Mouse (Mus musculus): ENCODE measurements around the gene Lrrc18. TPM values are rescaled to one million over a fixed set of nuclear protein-coding genes. Genes with fewer than 3 reads are reported as not detected.

Lrrc18 gene
- 0.13 and 0.15 TPM in 2 replicates for polyA plus RNA-seq (2015; fragmentation: Nextera tagmentation; extraction: Ambion mirVana)

DNA sequence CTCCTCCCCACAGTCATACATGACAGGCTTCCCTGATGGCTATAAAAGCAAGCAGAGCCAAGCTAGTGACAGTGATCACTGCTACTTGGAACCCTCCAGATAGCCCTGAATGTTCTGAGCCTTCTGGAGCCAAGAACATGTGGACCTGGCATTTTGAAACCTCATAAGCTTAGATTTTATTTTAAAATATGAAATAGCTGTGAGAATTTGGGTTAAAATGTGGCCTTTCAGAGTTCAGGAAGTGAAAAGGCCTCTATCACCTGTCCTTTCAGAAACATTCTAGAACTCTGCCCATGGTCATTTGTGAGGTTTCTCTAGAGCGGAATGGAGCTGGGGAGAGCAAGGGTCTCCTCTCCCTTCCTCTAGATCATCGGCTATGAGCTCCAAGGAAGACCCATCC lies at the start of gene Lrrc18:
Lrrc18 (plus strand) TSS at position 301 of the 400 bp plus-strand sequence.
- H3K36me3 ChIP-seq (ENCODE audit: control insufficient read depth, insufficient read depth): no peaks in the 10 kb centered on the region
- WGBS: 91% methylated on average over 2 of the region's 2 CpGs
- no peaks in the 10 kb centered on the region for H3K27me3 ChIP-seq (replicated peaks; ENCODE audit: control insufficient read depth, insufficient read depth, low read length)
- H3K4me1 ChIP-seq (replicated peaks; ENCODE audit: control insufficient read depth, insufficient read depth, low read length): peaks cover 7% of the 10 kb centered on the region; the same call in 1 of the 2 replicates
- no peak within 1 kb of the TSS for H3K4me3 ChIP-seq (replicated peaks; ENCODE audit: low read length)
- no peak for ATAC-seq
- H3K27ac ChIP-seq (ENCODE audit: low read length): no peak within 1 kb of the TSS
- no peaks in the 10 kb centered on the region for H3K9me3 ChIP-seq (ENCODE audit: control insufficient read depth, low read length)
- H3K4me2 ChIP-seq (ENCODE audit: low read length): no peak within 1 kb of the TSS
- no peak within 1 kb of the TSS for H3K9ac ChIP-seq (replicated peaks; ENCODE audit: low read depth, low read length)

DNA sequence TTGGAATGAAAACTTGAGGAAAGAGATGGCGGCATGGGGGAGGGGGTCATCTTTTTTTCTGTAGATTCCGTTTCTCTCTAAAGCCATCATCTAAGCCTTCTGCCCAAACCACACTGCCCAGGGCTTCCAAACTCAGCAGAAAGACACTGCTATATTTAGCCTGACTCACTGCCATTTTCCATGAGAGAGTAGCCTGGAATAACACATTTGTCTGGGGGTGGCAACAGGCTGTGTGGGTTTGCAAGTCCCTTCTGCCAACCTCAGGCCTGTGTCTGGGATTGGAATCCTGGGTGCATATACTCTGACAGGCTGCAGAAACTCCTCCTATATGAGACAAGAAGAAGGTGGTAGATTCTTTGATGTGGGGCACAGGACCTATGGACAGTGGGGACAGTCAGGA lies 43.7 kb upstream of the Lrrc18 start:
- Histone ChIP-seq H3K36me3 (ENCODE audit: control insufficient read depth, insufficient read depth) (no peaks in the 10 kb centered on the region), H3K9ac (replicated peaks; ENCODE audit: low read depth, low read length) (no peak overlapping the region), H3K27ac (ENCODE audit: low read length) (no peak overlapping the region), H3K4me1 (replicated peaks; ENCODE audit: control insufficient read depth, insufficient read depth, low read length) (peaks cover 5% of the 10 kb centered on the region), H3K27me3 (replicated peaks; ENCODE audit: control insufficient read depth, insufficient read depth, low read length) (no peaks in the 10 kb centered on the region), H3K9me3 (ENCODE audit: control insufficient read depth, low read length) (no peaks in the 10 kb centered on the region), H3K4me3 (replicated peaks; ENCODE audit: low read length) (no peak overlapping the region), H3K4me2 (ENCODE audit: low read length) (no peak overlapping the region)
- no peak for ATAC-seq
- 96% methylated on average over 2 of the region's 2 CpGs for WGBS

GRCm38 (mm10) chr14:32950312-32951301 lies 40.6 kb upstream of the Lrrc18 start:
- Histone ChIP-seq H3K27me3 (replicated peaks; ENCODE audit: control insufficient read depth, insufficient read depth, low read length) (no peaks in the 10 kb centered on the region), H3K9ac (replicated peaks; ENCODE audit: low read depth, low read length) (no peak overlapping the region), H3K9me3 (ENCODE audit: control insufficient read depth, low read length) (no peaks in the 10 kb centered on the region), H3K36me3 (ENCODE audit: control insufficient read depth, insufficient read depth) (no peaks in the 10 kb centered on the region), H3K4me2 (ENCODE audit: low read length) (no peak overlapping the region), H3K4me1 (replicated peaks; ENCODE audit: control insufficient read depth, insufficient read depth, low read length) (peaks cover 5% of the 10 kb centered on the region), H3K27ac (ENCODE audit: low read length) (peak overlapping the region; percentile 26; the same call in 1 of the 2 replicates), H3K4me3 (replicated peaks; ENCODE audit: low read length) (no peak overlapping the region)
- 41% methylated on average over 20 of the region's 20 CpGs for WGBS
- ATAC-seq: peak; percentile 78

DNA sequence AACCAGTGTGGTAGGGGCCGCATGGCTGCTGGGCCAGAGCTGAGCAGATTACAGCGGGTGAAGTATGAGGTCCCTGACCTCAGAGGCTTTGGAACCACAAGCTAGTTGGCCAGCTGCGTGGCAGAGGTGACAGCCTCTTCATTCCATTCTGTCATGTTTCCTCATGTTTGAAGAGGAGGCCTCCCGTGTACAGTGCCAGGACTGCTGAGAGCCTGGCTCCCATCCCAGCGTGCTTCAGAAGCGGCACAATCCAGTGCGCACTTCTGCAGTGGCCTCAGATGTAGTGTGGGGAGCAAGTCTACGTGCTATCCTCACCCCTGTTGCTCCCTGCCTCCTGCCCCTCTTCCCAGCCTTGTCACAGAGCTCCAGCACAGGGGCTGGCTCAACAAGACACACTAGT lies 34.7 kb upstream of the Lrrc18 start:
- Histone ChIP-seq H3K9me3 (ENCODE audit: control insufficient read depth, low read length) (no peaks in the 10 kb centered on the region), H3K4me2 (ENCODE audit: low read length) (no peak overlapping the region), H3K27ac (ENCODE audit: low read length) (no peak overlapping the region), H3K4me1 (replicated peaks; ENCODE audit: control insufficient read depth, insufficient read depth, low read length) (no peaks in the 10 kb centered on the region), H3K9ac (replicated peaks; ENCODE audit: low read depth, low read length) (no peak overlapping the region), H3K36me3 (ENCODE audit: control insufficient read depth, insufficient read depth) (no peaks in the 10 kb centered on the region), H3K4me3 (replicated peaks; ENCODE audit: low read length) (no peak overlapping the region), H3K27me3 (replicated peaks; ENCODE audit: control insufficient read depth, insufficient read depth, low read length) (no peaks in the 10 kb centered on the region)
- WGBS: 53% methylated on average over 8 of the region's 8 CpGs
- ATAC-seq: 0 out of 2 replicates have a peak, but pooled peaks have one; percentile 31

GRCm38 (mm10) chr14:32958671-32959070 lies 32.5 kb upstream of the Lrrc18 start:
- H3K9me3 ChIP-seq (ENCODE audit: control insufficient read depth, low read length): no peaks in the 10 kb centered on the region
- H3K9ac ChIP-seq (replicated peaks; ENCODE audit: low read depth, low read length): no peak overlapping the region
- H3K4me2 ChIP-seq (ENCODE audit: low read length): no peak overlapping the region
- no peak overlapping the region for H3K27ac ChIP-seq (ENCODE audit: low read length)
- no peak overlapping the region for H3K4me3 ChIP-seq (replicated peaks; ENCODE audit: low read length)
- WGBS: 85% methylated on average over 8 of the region's 8 CpGs
- no peaks in the 10 kb centered on the region for H3K4me1 ChIP-seq (replicated peaks; ENCODE audit: control insufficient read depth, insufficient read depth, low read length)
- H3K36me3 ChIP-seq (ENCODE audit: control insufficient read depth, insufficient read depth): no peaks in the 10 kb centered on the region
- no peaks in the 10 kb centered on the region for H3K27me3 ChIP-seq (replicated peaks; ENCODE audit: control insufficient read depth, insufficient read depth, low read length)
- no peak for ATAC-seq

- peak; percentile 23; the same call in 1 of the 2 replicates for ATAC-seq
- H3K27me3 ChIP-seq (replicated peaks; ENCODE audit: control insufficient read depth, insufficient read depth, low read length): no peaks in the 10 kb centered on the region
- H3K4me1 ChIP-seq (replicated peaks; ENCODE audit: control insufficient read depth, insufficient read depth, low read length): no peaks in the 10 kb centered on the region
- H3K36me3 ChIP-seq (ENCODE audit: control insufficient read depth, insufficient read depth): no peaks in the 10 kb centered on the region
- no peak overlapping the region for H3K4me2 ChIP-seq (ENCODE audit: low read length)
- no peak overlapping the region for H3K4me3 ChIP-seq (replicated peaks; ENCODE audit: low read length)
- H3K9me3 ChIP-seq (ENCODE audit: control insufficient read depth, low read length): no peaks in the 10 kb centered on the region
- H3K27ac ChIP-seq (ENCODE audit: low read length): no peak overlapping the region
- no peak overlapping the region for H3K9ac ChIP-seq (replicated peaks; ENCODE audit: low read depth, low read length)
- 32% methylated on average over 5 of the region's 5 CpGs for WGBS
These were observed 30.7 kb upstream of the Lrrc18 start for GRCm38 (mm10) chr14:32960481-32960880.

DNA sequence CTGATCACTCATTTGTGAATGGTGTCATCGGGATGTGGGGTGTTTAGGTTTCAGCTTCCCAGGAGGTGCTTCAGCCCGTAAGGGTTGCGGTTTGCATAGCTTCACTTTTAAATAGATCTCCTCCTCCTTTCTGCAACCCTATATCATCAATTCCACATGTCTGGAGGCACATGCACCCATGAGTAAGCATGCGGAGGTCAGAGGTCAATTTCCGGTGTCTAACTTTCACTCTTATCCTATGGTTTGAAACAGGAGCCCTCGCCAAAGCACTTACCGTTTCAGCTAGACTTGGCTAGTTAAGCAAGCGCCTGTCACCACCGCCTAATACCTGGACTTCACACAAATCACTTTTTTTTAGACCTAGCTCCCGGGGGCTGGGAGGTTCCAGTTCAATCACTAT lies 26.4 kb upstream of the Lrrc18 start:
- H3K27ac ChIP-seq (ENCODE audit: low read length): no peak overlapping the region
- H3K4me2 ChIP-seq (ENCODE audit: low read length): no peak overlapping the region
- WGBS: 87% methylated on average over 10 of the region's 10 CpGs
- H3K36me3 ChIP-seq (ENCODE audit: control insufficient read depth, insufficient read depth): no peaks in the 10 kb centered on the region
- H3K4me1 ChIP-seq (replicated peaks; ENCODE audit: control insufficient read depth, insufficient read depth, low read length): no peaks in the 10 kb centered on the region
- no peak for ATAC-seq
- H3K4me3 ChIP-seq (replicated peaks; ENCODE audit: low read length): no peak overlapping the region
- no peaks in the 10 kb centered on the region for H3K9me3 ChIP-seq (ENCODE audit: control insufficient read depth, low read length)
- no peak overlapping the region for H3K9ac ChIP-seq (replicated peaks; ENCODE audit: low read depth, low read length)
- H3K27me3 ChIP-seq (replicated peaks; ENCODE audit: control insufficient read depth, insufficient read depth, low read length): no peaks in the 10 kb centered on the region

- Histone ChIP-seq H3K9ac (replicated peaks; ENCODE audit: low read depth, low read length) (no peak overlapping the region), H3K4me1 (replicated peaks; ENCODE audit: control insufficient read depth, insufficient read depth, low read length) (no peaks in the 10 kb centered on the region), H3K4me2 (ENCODE audit: low read length) (no peak overlapping the region), H3K4me3 (replicated peaks; ENCODE audit: low read length) (no peak overlapping the region), H3K27me3 (replicated peaks; ENCODE audit: control insufficient read depth, insufficient read depth, low read length) (no peaks in the 10 kb centered on the region), H3K27ac (ENCODE audit: low read length) (no peak overlapping the region), H3K9me3 (ENCODE audit: control insufficient read depth, low read length) (no peaks in the 10 kb centered on the region), H3K36me3 (ENCODE audit: control insufficient read depth, insufficient read depth) (no peaks in the 10 kb centered on the region)
- ATAC-seq: no peak
- WGBS: 86% methylated on average over 9 of the region's 9 CpGs
These were observed 20.5 kb upstream of the Lrrc18 start for GRCm38 (mm10) chr14:32970700-32971099.

GRCm38 (mm10) chr14:32984176-32984738 lies 6.9 kb upstream of the Lrrc18 start:
- no peaks in the 10 kb centered on the region for H3K4me1 ChIP-seq (replicated peaks; ENCODE audit: control insufficient read depth, insufficient read depth, low read length)
- no peak overlapping the region for H3K9ac ChIP-seq (replicated peaks; ENCODE audit: low read depth, low read length)
- H3K4me3 ChIP-seq (replicated peaks; ENCODE audit: low read length): no peak overlapping the region
- H3K9me3 ChIP-seq (ENCODE audit: control insufficient read depth, low read length): no peaks in the 10 kb centered on the region
- H3K27ac ChIP-seq (ENCODE audit: low read length): no peak overlapping the region
- no peak for ATAC-seq
- no peaks in the 10 kb centered on the region for H3K36me3 ChIP-seq (ENCODE audit: control insufficient read depth, insufficient read depth)
- WGBS: 77% methylated on average over 6 of the region's 6 CpGs
- no peak overlapping the region for H3K4me2 ChIP-seq (ENCODE audit: low read length)
- H3K27me3 ChIP-seq (replicated peaks; ENCODE audit: control insufficient read depth, insufficient read depth, low read length): no peaks in the 10 kb centered on the region
